Mouse (Mus musculus): ENCODE data around the gene Mboat7. TPM values are rescaled to one million over a fixed set of nuclear protein-coding genes. Genes with fewer than 3 reads are reported as not detected.

Mboat7 gene
- total RNA-seq, 4 experiments from 2014 or later = 211 to 222 (median 220) TPM

- DNase-seq (ENCODE audit: low spot score in 2 of 2) = no peak
These were observed 49.0 kb downstream of the Mboat7 start for GRCm38 (mm10) chr7:3644348-3644671.

DNA sequence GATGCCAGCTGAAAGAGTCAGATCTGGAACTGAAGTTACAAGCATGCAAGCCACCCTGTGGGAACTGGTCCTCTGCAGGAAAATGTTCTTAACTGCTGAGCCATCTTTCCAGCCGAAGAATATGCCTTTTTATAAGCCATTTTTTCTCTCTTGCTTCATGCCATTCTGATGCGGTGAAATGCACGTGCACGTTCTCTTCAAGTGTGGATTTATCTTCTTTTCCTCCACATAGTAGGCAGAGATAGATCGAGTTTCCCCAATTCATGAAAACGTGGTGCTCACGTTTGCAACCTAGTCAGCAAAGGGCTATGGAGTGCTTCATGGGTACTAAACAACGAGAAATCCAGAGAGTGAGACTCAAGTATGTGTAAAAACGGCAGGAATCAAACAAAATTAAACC lies 49.5 kb downstream of the Mboat7 start:
- DNase-seq (ENCODE audit: low spot score in 2 of 2) = no peak

GRCm38 (mm10) chr7:3643412-3643811 lies 49.9 kb downstream of the Mboat7 start:
- no peak for DNase-seq (ENCODE audit: low spot score in 2 of 2)

DNA sequence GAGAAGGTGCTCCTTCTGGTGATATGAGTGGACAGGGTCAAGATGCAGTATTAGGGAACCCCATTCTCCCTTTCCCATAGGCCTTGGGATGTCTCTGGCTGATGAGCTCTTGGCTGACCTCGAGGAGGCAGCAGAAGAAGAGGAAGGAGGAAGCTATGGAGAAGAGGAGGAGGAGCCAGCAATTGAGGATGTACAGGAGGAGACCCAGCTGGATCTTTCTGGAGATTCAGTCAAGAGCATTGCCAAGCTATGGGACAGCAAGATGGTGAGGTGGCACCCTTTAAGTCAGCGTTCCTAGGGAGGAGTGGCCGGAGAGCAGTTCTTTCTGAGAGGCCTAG lies 62.9 kb downstream of the Mboat7 start:
- no peak for DNase-seq (ENCODE audit: low spot score in 2 of 2)

GRCm38 (mm10) chr7:3629543-3630477 lies 63.5 kb downstream of the Mboat7 start, which contains the start of the genes Tfpt and Prpf31:
Gene Tfpt (minus strand): TSS chr7:3629929.
Gene Prpf31 (plus strand): TSS chr7:3629985.
- DNase-seq (ENCODE audit: low spot score in 2 of 2) = peak; percentile 89 to 95

DNA sequence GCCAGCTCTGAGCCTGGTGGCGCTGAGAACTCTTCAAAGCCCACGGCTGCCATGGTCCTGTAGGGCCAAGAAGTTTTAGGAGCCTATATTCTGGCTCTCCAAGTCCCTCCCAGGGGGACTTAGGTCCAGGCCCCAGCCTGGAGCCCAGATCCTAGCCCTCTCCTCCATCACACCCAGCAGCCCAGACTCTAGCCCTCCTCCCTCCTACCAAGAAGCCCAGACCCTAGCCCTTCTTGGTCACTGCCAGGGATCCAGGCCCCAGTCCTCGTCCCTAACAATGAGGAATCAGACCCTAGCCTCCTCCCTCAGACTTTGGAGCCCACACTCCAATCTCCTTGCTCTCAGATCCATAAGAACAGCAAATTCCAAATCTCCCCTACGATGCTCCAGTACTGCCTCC lies 64.3 kb downstream of the Mboat7 start:
- no peak for DNase-seq (ENCODE audit: low spot score in 2 of 2)

Small RNAs within 50 kb of the gene (microRNA-seq; reads per million reads assigned to microRNA genes)
- gene Mir3572 = 4.8 to 6.0 reads per million in 2 experiments

Other genes with a start within 250 kb of the Mboat7 start
- gene Tarm1, start 190.9 kb downstream of the Mboat7 start, total RNA-seq (2022) = not detected
- 1 to 10 TPM in 1 of 4 experiments, under 1 TPM in 3; 0.46 to 1.1 (median 0.67) TPM for gene Oscar, start 77.4 kb downstream of the Mboat7 start, total RNA-seq (2022)
- 100 to 1,000 TPM; 580 to 641 (median 617) TPM for gene Ndufa3, start 76.2 kb downstream of the Mboat7 start, total RNA-seq (2022)
- 10 to 100 TPM; 36.8 to 46.7 (median 42.9) TPM for gene Tfpt, start 63.6 kb downstream of the Mboat7 start, total RNA-seq (2022)
- 10 to 100 TPM; 50.4 to 59.8 (median 55.2) TPM for gene Prpf31, start 63.5 kb downstream of the Mboat7 start, total RNA-seq (2022)
- 10 to 100 TPM; 44.9 to 57.8 (median 51.0) TPM for gene Cnot3, start 48.3 kb downstream of the Mboat7 start, total RNA-seq (2022)
- 1 to 10 TPM; 5.7 to 7.6 (median 5.8) TPM for gene Leng1, start 27.7 kb downstream of the Mboat7 start, total RNA-seq (2022)
- 1 to 10 TPM; 3.7 to 7.7 (median 7.1) TPM for gene Tmc4, start 16.0 kb downstream of the Mboat7 start, total RNA-seq (2022)
- gene Tsen34, start 660 bp downstream of the Mboat7 start, total RNA-seq (2022) = 10 to 100 TPM; 90.2 to 97.5 (median 95.3) TPM
- gene Rps9, start 10.5 kb upstream of the Mboat7 start, total RNA-seq (2022) = 100 to 1,000 TPM; 334 to 440 (median 376) TPM
- gene Pirb, start 26.9 kb upstream of the Mboat7 start, total RNA-seq (2022) = under 1 TPM; 0.23 to 0.43 (median 0.31) TPM
- gene Gm15448, start 132.2 kb upstream of the Mboat7 start, total RNA-seq (2022) = not detected
- gene Pira2, start 151.5 kb upstream of the Mboat7 start, total RNA-seq (2022) = not detected
- gene Gm14548, start 204.6 kb upstream of the Mboat7 start, total RNA-seq (2022) = not detected
- under 1 TPM in 1 of 4 experiments, not detected in 3; 0.27 TPM for gene Lilra6, start 222.0 kb upstream of the Mboat7 start, total RNA-seq (2022)